Mouse (Mus musculus) fat pad, adult 2 months (tissue): ENCODE measurements around the gene Fosl1.

ENCODE experiments used
- DNase-seq: peaks from one replicate; pipeline ENCODE4 v3.0.0-alpha.2; 2011; ENCODE audit warnings: low read depth, low spot score; ENCODE audit errors: extremely low read depth

Gene Fosl1

GRCm38 (mm10) chr19:5456922-5457745, 9.8 kb downstream of the Fosl1 start:
- no peak for DNase-seq

- no peak for DNase-seq
Measured at GRCm38 (mm10) chr19:5457746-5458442, 10.5 kb downstream of the Fosl1 start, which contains the start of gene Ccdc85b. Gene Ccdc85b (minus strand): TSS chr19:5457894.

DNA sequence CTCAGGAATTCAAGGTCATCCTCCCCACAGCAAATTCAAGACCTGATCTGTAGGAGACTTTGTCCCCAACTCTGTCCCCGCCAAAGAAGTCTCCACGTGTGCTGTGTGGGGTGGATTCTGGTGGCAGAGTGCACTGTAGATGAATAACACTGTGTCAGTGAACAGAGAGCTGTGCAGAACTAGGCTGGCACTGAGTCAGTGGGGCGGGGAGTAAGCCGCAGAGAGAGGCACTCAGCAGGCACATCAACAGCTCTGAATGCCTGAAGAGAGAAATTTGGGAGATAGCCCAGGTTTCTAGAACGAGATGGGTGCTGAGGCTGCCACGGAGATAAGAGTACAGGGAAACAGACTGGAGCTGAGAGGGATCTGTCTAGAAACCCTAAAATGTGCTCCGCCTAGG, 11.7 kb downstream of the Fosl1 start:
- no peak for DNase-seq

DNA sequence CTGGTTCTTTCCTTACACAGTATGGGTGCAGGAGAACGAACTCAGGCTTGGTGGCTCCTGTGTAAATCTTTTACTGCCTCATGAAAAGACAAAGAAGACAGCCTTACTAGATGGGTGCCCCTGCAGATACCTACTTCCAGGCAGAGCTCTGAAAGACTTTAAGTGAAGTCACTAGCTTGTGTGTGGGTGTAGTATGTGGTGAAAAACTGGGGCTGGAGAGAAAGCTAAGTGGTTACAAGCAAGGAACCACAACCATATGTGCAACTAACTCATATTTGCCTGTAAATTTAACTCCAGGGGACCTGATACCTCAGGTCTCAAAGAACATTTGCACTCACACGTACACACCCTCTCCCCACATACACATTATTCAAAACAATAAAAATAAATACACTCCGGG, 12.5 kb downstream of the Fosl1 start:
- no peak for DNase-seq

- DNase-seq = no peak
Measured at GRCm38 (mm10) chr19:5460465-5460911, 13.1 kb downstream of the Fosl1 start, which contains the start of gene Fibp. Gene Fibp (plus strand): TSS chr19:5460615.

DNA sequence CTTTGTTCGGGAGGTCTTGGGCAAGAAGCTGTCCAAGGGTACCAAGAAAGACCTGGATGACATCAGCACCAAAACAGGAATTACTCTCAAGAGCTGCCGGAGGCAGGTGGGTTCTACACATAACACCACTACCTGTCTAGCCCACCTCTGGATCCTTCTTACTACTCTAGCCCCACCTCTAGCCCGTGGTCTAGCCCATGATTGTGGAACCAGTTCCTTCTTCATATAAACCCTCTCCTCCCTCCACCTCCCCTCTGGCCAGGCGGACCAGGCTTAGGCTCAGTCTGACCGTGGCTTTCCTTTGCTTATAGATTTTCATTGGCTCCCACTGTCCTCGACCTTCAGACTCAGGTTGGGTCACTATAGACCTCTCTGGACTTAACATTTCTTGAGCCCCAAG, 14.1 kb downstream of the Fosl1 start:
- DNase-seq = no peak

DNA sequence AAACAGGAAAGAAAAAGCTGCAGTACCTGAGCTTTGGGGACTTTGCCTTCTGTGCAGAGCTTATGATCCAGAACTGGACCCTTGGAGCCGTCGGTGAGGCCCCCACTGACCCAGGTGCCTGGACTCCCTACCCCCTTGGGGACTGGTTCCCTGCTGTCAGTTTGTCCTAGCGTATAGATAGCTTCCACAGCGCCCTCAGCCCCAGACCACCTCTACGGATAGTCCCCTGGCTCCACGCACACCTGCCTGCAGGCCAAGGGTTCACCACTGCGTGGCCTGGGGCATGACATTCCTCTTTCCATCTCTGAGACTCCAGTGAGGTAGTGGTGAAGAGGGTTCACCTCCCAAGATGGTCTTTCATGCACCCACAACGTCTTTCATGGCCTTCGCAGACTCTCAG, 15.9 kb downstream of the Fosl1 start:
- no peak for DNase-seq

GRCm38 (mm10) chr19:5463791-5464562, 16.6 kb downstream of the Fosl1 start:
- no peak for DNase-seq

GRCm38 (mm10) chr19:5465037-5465436, 17.7 kb downstream of the Fosl1 start:
- DNase-seq = no peak

GRCm38 (mm10) chr19:5466916-5467500, 19.7 kb downstream of the Fosl1 start:
- DNase-seq = no peak

DNA sequence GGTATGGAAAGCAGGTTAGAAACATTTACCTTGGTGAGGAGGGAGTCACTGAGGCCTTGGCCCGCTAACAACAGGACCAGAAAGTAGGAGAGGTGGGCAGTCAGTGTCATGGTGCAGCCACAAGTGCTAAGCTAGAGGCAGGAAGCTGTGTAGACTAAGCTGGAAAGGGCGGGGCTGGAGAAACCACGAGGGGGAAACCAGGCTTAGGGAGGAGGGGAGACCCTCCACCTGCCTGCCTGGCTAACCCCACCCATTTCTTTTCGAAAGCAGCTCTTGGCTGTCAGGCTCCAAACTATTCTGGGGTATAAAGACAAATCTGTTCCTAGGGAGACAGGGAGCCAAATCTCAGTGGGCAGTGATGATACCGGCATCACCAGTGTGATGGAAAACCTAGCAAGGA, 21.0 kb downstream of the Fosl1 start, which contains the start of gene Ctsw:
TSS of gene Ctsw (minus strand) at position 134 of the 400 bp plus-strand sequence.
- DNase-seq = no peak

DNA sequence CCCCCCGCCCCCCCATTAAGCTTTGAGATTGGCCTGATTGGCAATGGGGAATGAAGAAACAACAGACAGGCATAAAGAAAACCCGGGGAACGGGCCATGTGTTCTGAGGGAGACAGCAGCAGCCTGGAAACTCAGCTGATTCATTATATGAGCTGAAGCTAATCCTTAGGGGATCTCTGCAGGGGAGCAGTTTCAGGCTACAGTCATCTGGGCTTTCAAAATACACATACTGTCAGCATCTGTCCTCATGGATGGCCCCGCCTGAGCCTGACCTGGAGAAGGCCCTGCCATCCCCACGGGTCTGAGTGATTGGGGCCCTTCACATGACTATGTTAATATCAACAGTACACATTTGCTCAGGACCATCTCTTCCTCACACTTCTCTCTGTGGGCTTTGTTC, 24.5 kb downstream of the Fosl1 start:
- no peak for DNase-seq

- no peak for DNase-seq
Measured at GRCm38 (mm10) chr19:5472857-5473256, 25.5 kb downstream of the Fosl1 start.

GRCm38 (mm10) chr19:5473720-5474119, 26.4 kb downstream of the Fosl1 start, which contains the start of gene Efemp2:
Gene Efemp2 (plus strand): TSS chr19:5473954.
- no peak for DNase-seq

DNA sequence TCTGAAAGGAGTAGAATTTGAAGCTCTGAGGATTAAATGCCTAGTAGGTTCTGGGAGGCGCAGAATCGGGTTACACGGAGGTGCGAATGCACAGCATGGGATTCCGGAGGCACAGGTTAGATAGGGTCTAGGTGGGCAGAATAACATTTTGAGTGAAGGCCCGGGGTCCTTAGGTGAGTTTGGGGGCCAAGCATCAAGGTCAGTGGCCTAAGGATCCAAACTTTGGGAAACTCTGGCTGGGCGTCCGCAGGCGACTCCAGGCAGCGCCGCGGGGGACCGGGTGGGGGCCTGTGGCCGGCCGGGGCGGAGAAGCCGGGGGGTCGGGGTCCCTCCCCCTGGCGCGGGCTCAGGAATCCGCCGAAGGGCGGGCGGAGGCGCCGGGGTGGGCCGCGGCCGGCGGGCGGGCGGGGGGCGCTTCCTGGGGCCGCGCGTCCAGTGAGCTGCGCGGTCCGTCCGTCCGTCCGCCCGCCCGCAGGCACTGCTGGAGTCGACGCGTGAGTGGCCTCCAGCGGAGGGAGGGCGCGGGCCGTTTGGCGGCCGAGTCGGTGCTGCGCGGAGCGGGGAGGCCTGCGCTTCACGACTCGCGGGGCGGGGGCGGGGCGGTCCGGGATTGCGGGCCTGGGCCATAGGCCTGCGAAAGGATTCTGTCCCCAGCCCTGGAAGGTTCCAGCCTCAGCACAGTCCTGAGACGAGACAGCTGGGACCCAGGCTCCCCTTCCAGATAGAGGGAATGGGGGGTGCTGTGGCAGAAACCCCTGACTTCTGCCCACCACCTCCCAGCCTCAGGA, 27.1 kb downstream of the Fosl1 start:
- DNase-seq = no peak

GRCm38 (mm10) chr19:5475069-5475714, 27.8 kb downstream of the Fosl1 start:
- no peak for DNase-seq

- DNase-seq = no peak
Measured at GRCm38 (mm10) chr19:5477004-5477667, 29.8 kb downstream of the Fosl1 start.

DNA sequence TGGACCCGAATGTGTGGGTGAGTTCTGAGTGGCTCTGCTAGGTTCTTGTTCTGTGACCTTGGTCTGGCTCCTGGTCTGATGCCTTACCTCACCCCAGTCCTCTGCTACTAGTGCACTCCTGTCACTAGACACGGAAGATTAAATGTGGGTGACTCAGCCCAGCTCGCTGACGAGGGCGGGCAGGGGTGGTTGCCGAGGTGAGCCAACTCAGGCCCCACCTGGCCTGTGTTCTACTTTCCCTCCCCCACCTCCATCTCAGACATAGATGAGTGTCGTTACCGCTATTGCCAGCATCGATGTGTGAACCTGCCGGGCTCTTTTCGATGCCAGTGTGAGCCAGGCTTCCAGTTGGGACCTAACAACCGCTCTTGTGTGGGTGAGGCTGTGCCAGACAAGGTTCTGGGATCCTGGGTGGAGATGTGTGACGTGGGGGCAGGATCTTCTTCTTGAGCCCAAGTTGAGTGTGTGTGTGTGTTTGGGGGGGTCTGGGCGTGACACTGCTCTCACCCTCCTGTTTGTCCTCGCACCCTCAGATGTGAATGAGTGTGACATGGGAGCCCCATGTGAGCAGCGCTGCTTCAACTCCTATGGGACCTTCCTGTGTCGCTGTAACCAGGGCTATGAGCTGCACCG, 30.4 kb downstream of the Fosl1 start:
- DNase-seq = no peak

DNA sequence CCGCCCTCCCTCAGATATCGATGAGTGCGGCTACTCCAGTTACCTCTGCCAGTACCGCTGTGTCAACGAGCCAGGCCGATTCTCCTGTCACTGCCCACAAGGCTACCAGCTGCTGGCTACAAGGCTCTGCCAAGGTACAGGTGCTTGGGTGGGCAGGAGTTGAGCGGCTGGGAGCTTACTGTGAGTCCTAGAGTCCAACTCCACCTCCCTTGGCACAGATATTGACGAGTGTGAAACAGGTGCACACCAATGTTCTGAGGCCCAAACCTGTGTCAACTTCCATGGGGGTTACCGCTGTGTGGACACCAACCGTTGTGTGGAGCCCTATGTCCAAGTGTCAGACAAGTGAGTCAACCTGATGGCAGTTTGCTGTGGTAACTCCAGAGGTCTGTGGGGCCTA, 32.7 kb downstream of the Fosl1 start:
- no peak for DNase-seq
